In genomic region chr10:66928211-66928990, GRCm38 (mm10) we compare ENCODE assay signal across 8 mouse cellular contexts.
A peak's percentile ranks its signal among the peaks of the same experiment; 100 is the strongest.
DNase-seq lines count a peak whose midpoint lies in the region; ATAC-seq and TF ChIP-seq lines count a peak whose summit lies in the region.

No protein-coding gene starts in this region.

- peaks cover 11% of the 10 kb centered on the region; the same call in 1 of the 2 replicates for H3K27me3 ChIP-seq in liver, embryonic 12.5 days (replicated peaks)
- no peaks in the 10 kb centered on the region for H3K27me3 ChIP-seq in small intestine, adult 2 months (ENCODE audit: control insufficient read depth, insufficient read depth, low read length)

- H3K9ac ChIP-seq in liver, embryonic 12.5 days: no peak overlapping the region

- H3K27ac ChIP-seq in liver, embryonic 12.5 days: peak overlapping the region; percentile 43; the same call in 1 of the 2 replicates
- H3K27ac ChIP-seq in small intestine, adult 2 months (ENCODE audit: insufficient read depth, low read depth, low read length): peak overlapping the region; percentile 81

- ATAC-seq in liver, embryonic 12.5 days: peak; percentile 76

- H3K4me2 ChIP-seq in liver, embryonic 12.5 days: no peak overlapping the region

- 55% methylated on average over 6 of the region's 6 CpGs for WGBS in liver, embryonic 12.5 days (ENCODE audit: insufficient replicate concordance)
- WGBS in small intestine, adult 2 months: 31% methylated on average over 6 of the region's 6 CpGs

- TF ChIP-seq POLR2A in small intestine, adult 2 months (IDR thresholded peaks at IDR 0.05; ENCODE audit: low read depth, low read length): no peak

- H3K9me3 ChIP-seq in liver, embryonic 12.5 days (replicated peaks): no peaks in the 10 kb centered on the region

- peak; percentile 19 to 29 for DNase-seq in left cerebral cortex, adult 18-20 months (ENCODE audit: low spot score in 2 of 2)
- no peak for DNase-seq in left cerebral cortex, adult 9 months (ENCODE audit: low spot score in 2 of 2)
- peak; percentile 89 for DNase-seq in brain, adult 2 months (ENCODE audit: low read depth, low spot score)
- DNase-seq in layer of hippocampus, adult 18-20 months (ENCODE audit: low spot score in 2 of 2): no peak
- DNase-seq in thymus, postnatal 36 days: no peak
- DNase-seq in layer of hippocampus, adult 9-11 months: no peak

- H3K4me1 ChIP-seq in liver, embryonic 12.5 days: peaks cover 9% of the 10 kb centered on the region; the same call in 1 of the 2 replicates
- H3K4me1 ChIP-seq in small intestine, adult 2 months (ENCODE audit: control insufficient read depth, insufficient read depth, insufficient read length, low read length): peaks cover 11% of the 10 kb centered on the region; the same call in 1 of the 2 replicates

- no peak for TF ChIP-seq CTCF in small intestine, adult 2 months (IDR thresholded peaks at IDR 0.05; ENCODE audit: extremely low read depth, insufficient read length, insufficient replicate concordance, low read depth, low read length)

- H3K36me3 ChIP-seq in liver, embryonic 12.5 days: no peaks in the 10 kb centered on the region
- no peaks in the 10 kb centered on the region for H3K36me3 ChIP-seq in small intestine, adult 2 months (ENCODE audit: control insufficient read depth, insufficient read depth, low read length)

- H3K4me3 ChIP-seq in liver, embryonic 12.5 days: no peak overlapping the region
- H3K4me3 ChIP-seq in small intestine, adult 2 months (ENCODE audit: low read depth, low read length): no peak overlapping the region

Comparison
In these comparisons a context has a peak if more than half of its experiments do, and no peak if none do; other contexts are left out.
1. DNase-seq: peak in left cerebral cortex, adult 18-20 months (2 of 2) and brain, adult 2 months (single experiment); none in left cerebral cortex, adult 9 months (0 of 2), layer of hippocampus, adult 18-20 months (0 of 2), thymus, postnatal 36 days (0 of 2) and layer of hippocampus, adult 9-11 months (single experiment).